Comparison of ENCODE assay signal across 25 mouse cellular contexts in genomic region chr11:107738418-107739099, GRCm38 (mm10). TPM values are rescaled to one million over a fixed set of nuclear protein-coding genes. Genes with fewer than 3 reads are reported as not detected.
DNase-seq lines count a peak whose midpoint lies in the region; ATAC-seq and TF ChIP-seq lines count a peak whose summit lies in the region.
"Had no signal": no experiment of that assay in that cellular context is flagged by ENCODE, and none has a peak within 500 bp of the region (broad histone marks: within the 10 kb centered on the region; RNA-seq: fewer than 3 reads in every experiment).

No protein-coding gene starts in this region.

- no peak for DNase-seq in midbrain, postnatal 0 days (ENCODE audit: low spot score)
- DNase-seq in midbrain, embryonic 10.5 days (ENCODE audit: low spot score): no peak
- no peak for DNase-seq in Patski (ENCODE audit: low read depth, low spot score)
- peak; percentile 3 for DNase-seq in naive thymus-derived CD4-positive, alpha-beta T cell, adult 2 months (ENCODE audit: low read depth)
- DNase-seq: cerebellum, adult 8-10 months; gastrocnemius, postnatal 36 days; heart, postnatal 36 days; kidney, adult 2 months; liver, postnatal 0 days; lung, postnatal 10 days; right cerebral cortex, postnatal 14 days; spleen, adult 18-20 months had no signal

- H3K4me2 ChIP-seq in hindbrain, embryonic 16.5 days (ENCODE audit: low read length): no peak overlapping the region
- H3K4me2 ChIP-seq in hindbrain, embryonic 12.5 days (replicated peaks): no peak overlapping the region
- H3K4me2 ChIP-seq in midbrain, postnatal 0 days (ENCODE audit: low read depth, low read length, poor library complexity, severe bottlenecking): no peak overlapping the region
- no peak overlapping the region for H3K4me2 ChIP-seq in heart, embryonic 11.5 days
- H3K4me2 ChIP-seq: forebrain, embryonic 15.5 days; heart, embryonic 15.5 days; limb, embryonic 12.5 days; liver, embryonic 11.5 days; midbrain, embryonic 12.5 days had no signal

- in situ Hi-C loops in Patski (cut with MboI; ENCODE audit: low pct_unique_long_range_greater_than_20kb): no loop called here

- CTCF ChIA-PET in Patski (lab: Charles Lee): interaction anchor here (1.3 to 1.4 kb wide), 2 partner anchors 24 to 28 kb away, joined by 3 to 5 read pairs; no protein-coding TSS in a partner anchor

- H3K4me1 ChIP-seq in hindbrain, embryonic 16.5 days (ENCODE audit: control insufficient read depth, insufficient read depth, low read depth, low read length): peaks cover 4% of the 10 kb centered on the region; the same call in 1 of the 2 replicates
- H3K4me1 ChIP-seq in hindbrain, embryonic 12.5 days: peaks cover 22% of the 10 kb centered on the region
- H3K4me1 ChIP-seq in midbrain, postnatal 0 days (ENCODE audit: insufficient read depth, low read length): no peaks in the 10 kb centered on the region
- H3K4me1 ChIP-seq in midbrain, embryonic 10.5 days: peaks cover 29% of the 10 kb centered on the region
- H3K4me1 ChIP-seq in heart, embryonic 11.5 days (ENCODE audit: control insufficient read depth, insufficient read depth, low read length): no peaks in the 10 kb centered on the region
- H3K4me1 ChIP-seq: heart, embryonic 15.5 days had no signal

- POLR2A ChIA-PET in Patski (lab: Charles Lee): interaction anchor here (1.2 kb wide), 1 partner anchor 8 kb away, joined by 4 read pairs; no protein-coding TSS in a partner anchor

- no peak for TF ChIP-seq CTCF in midbrain, postnatal 0 days (IDR thresholded peaks at IDR 0.05)
- TF ChIP-seq CTCF in Patski (IDR thresholded peaks at IDR 0.05): no peak

- WGBS in hindbrain, embryonic 16.5 days: 84% methylated on average over 20 of the region's 20 CpGs
- 80% methylated on average over 20 of the region's 20 CpGs for WGBS in hindbrain, embryonic 12.5 days
- 77% methylated on average over 20 of the region's 20 CpGs for WGBS in midbrain, postnatal 0 days
- 87% methylated on average over 20 of the region's 20 CpGs for WGBS in midbrain, embryonic 10.5 days
- 82% methylated on average over 20 of the region's 20 CpGs for WGBS in heart, embryonic 11.5 days (ENCODE audit: insufficient replicate concordance)

- no peak overlapping the region for H3K4me3 ChIP-seq in hindbrain, embryonic 16.5 days (ENCODE audit: low read length)
- H3K4me3 ChIP-seq in hindbrain, embryonic 12.5 days: no peak overlapping the region
- H3K4me3 ChIP-seq in midbrain, postnatal 0 days (ENCODE audit: low read depth, low read length): no peak overlapping the region
- H3K4me3 ChIP-seq in midbrain, embryonic 10.5 days: no peak overlapping the region
- H3K4me3 ChIP-seq in heart, embryonic 11.5 days (ENCODE audit: low read depth, low read length): no peak overlapping the region
- H3K4me3 ChIP-seq: forebrain, embryonic 15.5 days; heart, embryonic 15.5 days; limb, embryonic 12.5 days; midbrain, embryonic 12.5 days had no signal

- H3K9me3 ChIP-seq in hindbrain, embryonic 16.5 days (ENCODE audit: control insufficient read depth, low read length): no peaks in the 10 kb centered on the region
- no peaks in the 10 kb centered on the region for H3K9me3 ChIP-seq in hindbrain, embryonic 12.5 days (replicated peaks)
- H3K9me3 ChIP-seq in midbrain, postnatal 0 days (ENCODE audit: low read length): no peaks in the 10 kb centered on the region
- H3K9me3 ChIP-seq in midbrain, embryonic 10.5 days (replicated peaks): no peaks in the 10 kb centered on the region
- H3K9me3 ChIP-seq in heart, embryonic 11.5 days (replicated peaks; ENCODE audit: control insufficient read depth, low read length): no peaks in the 10 kb centered on the region
- H3K9me3 ChIP-seq: forebrain, embryonic 15.5 days; G1E; heart, embryonic 15.5 days; limb, embryonic 12.5 days; midbrain, embryonic 12.5 days had no signal

- peak; percentile 21 for ATAC-seq in hindbrain, embryonic 16.5 days
- no peak for ATAC-seq in hindbrain, embryonic 12.5 days (ENCODE audit: low FRiP score)
- 0 out of 2 replicates have a peak, but pooled peaks have one; percentile 2 for ATAC-seq in midbrain, postnatal 0 days (ENCODE audit: low FRiP score)
- peak; percentile 29 for ATAC-seq in Patski
- ATAC-seq in heart, embryonic 11.5 days (replicated peaks; ENCODE audit: insufficient number of reproducible peaks, low FRiP score, low TSS enrichment): no peak
- ATAC-seq: forebrain, embryonic 15.5 days; inflammation-experienced regulatory T-cells, adult 6 months; liver, postnatal 0 days had no signal

- peaks cover 34% of the 10 kb centered on the region for H3K36me3 ChIP-seq in hindbrain, embryonic 16.5 days (ENCODE audit: control insufficient read depth, insufficient read depth, low read length)
- H3K36me3 ChIP-seq in hindbrain, embryonic 12.5 days: peaks cover 65% of the 10 kb centered on the region
- H3K36me3 ChIP-seq in midbrain, postnatal 0 days (ENCODE audit: insufficient read depth, low read length): peaks cover 42% of the 10 kb centered on the region
- H3K36me3 ChIP-seq in midbrain, embryonic 10.5 days: peaks cover 89% of the 10 kb centered on the region
- H3K36me3 ChIP-seq in heart, embryonic 11.5 days (ENCODE audit: control insufficient read depth, insufficient read depth, low read length): no peaks in the 10 kb centered on the region
- H3K36me3 ChIP-seq: G1E; heart, embryonic 15.5 days had no signal

- H3K27ac ChIP-seq in hindbrain, embryonic 16.5 days (ENCODE audit: low read depth, low read length): no peak overlapping the region; the same call in 1 of the 2 replicates
- H3K27ac ChIP-seq in hindbrain, embryonic 12.5 days: no peak overlapping the region
- H3K27ac ChIP-seq in midbrain, postnatal 0 days (ENCODE audit: low read depth, low read length): 0 out of 2 replicates have a peak overlapping the region, but pooled peaks have one; percentile 28
- H3K27ac ChIP-seq in midbrain, embryonic 10.5 days (replicated peaks): no peak overlapping the region
- H3K27ac ChIP-seq in heart, embryonic 11.5 days (ENCODE audit: low read depth, low read length): no peak overlapping the region
- H3K27ac ChIP-seq: forebrain, embryonic 15.5 days; heart, embryonic 15.5 days; limb, embryonic 12.5 days; midbrain, embryonic 12.5 days had no signal

- H3K27me3 ChIP-seq in hindbrain, embryonic 16.5 days (replicated peaks; ENCODE audit: control insufficient read depth, insufficient read depth, low read length): no peaks in the 10 kb centered on the region
- H3K27me3 ChIP-seq in hindbrain, embryonic 12.5 days: no peaks in the 10 kb centered on the region
- H3K27me3 ChIP-seq in midbrain, postnatal 0 days (ENCODE audit: insufficient read depth, low read length): no peaks in the 10 kb centered on the region
- no peaks in the 10 kb centered on the region for H3K27me3 ChIP-seq in midbrain, embryonic 10.5 days (ENCODE audit: low read depth, poor library complexity, severe bottlenecking)
- H3K27me3 ChIP-seq in Patski: no peaks in the 10 kb centered on the region
- no peaks in the 10 kb centered on the region for H3K27me3 ChIP-seq in heart, embryonic 11.5 days (ENCODE audit: control insufficient read depth, insufficient read depth, low read length)
- H3K27me3 ChIP-seq: forebrain, embryonic 15.5 days; heart, embryonic 15.5 days; limb, embryonic 12.5 days; midbrain, embryonic 12.5 days had no signal

- no peak overlapping the region for H3K9ac ChIP-seq in hindbrain, embryonic 16.5 days (ENCODE audit: low read depth, low read length)
- H3K9ac ChIP-seq in hindbrain, embryonic 12.5 days: no peak overlapping the region
- no peak overlapping the region for H3K9ac ChIP-seq in midbrain, postnatal 0 days (replicated peaks; ENCODE audit: low read length, poor library complexity, severe bottlenecking)
- H3K9ac ChIP-seq in heart, embryonic 11.5 days (ENCODE audit: low read depth, low read length): no peak overlapping the region
- H3K9ac ChIP-seq: forebrain, embryonic 15.5 days; heart, embryonic 15.5 days; limb, embryonic 12.5 days; liver, postnatal 0 days; midbrain, embryonic 12.5 days had no signal

RNA-seq across cellular contexts. Expression of gene Cacng1, which starts 22.2 kb away (rescaled TPM):
- polyA plus RNA-seq in hindbrain, embryonic 16.5 days (2015; fragmentation: Nextera tagmentation; extraction: Ambion mirVana): 0.29 and 2.4 TPM in 2 replicates
- 0.50 and 1.9 TPM in 2 replicates for polyA plus RNA-seq in hindbrain, embryonic 12.5 days (2016; fragmentation: Nextera tagmentation; extraction: Ambion mirVana)
- 0.94 and 1.8 TPM in 2 replicates for total RNA-seq in midbrain, postnatal 0 days (2014; rRNA removed)
- polyA plus RNA-seq in midbrain, postnatal 0 days (2015; fragmentation: Nextera tagmentation; extraction: Ambion mirVana): 1.1 and 1.2 TPM in 2 replicates
- 0.31 TPM in 1 of 2 replicates, not detected in the other for polyA plus RNA-seq in midbrain, embryonic 10.5 days (2016; fragmentation: Nextera tagmentation; extraction: Ambion mirVana)
- 0.05 TPM for polyA plus RNA-seq in Patski (2021)
- polyA plus RNA-seq in heart, embryonic 11.5 days (2014; fragmentation: Nextera tagmentation; extraction: Ambion mirVana): not detected in 2 replicates
- total RNA-seq: G1E; heart, postnatal 36 days; layer of hippocampus, postnatal 25 days; monocyte, adult 5-6 weeks had no signal
- polyA plus RNA-seq: inflammation-experienced regulatory T-cells, adult 6 months; liver, embryonic 11.5 days had no signal

RNA-seq across cellular contexts. Expression of gene Cacng4, which starts 55.8 kb away (rescaled TPM):
- polyA plus RNA-seq in hindbrain, embryonic 16.5 days (2015; fragmentation: Nextera tagmentation; extraction: Ambion mirVana): 46.0 and 48.2 TPM in 2 replicates
- polyA plus RNA-seq in hindbrain, embryonic 12.5 days (2016; fragmentation: Nextera tagmentation; extraction: Ambion mirVana): 35.8 and 37.4 TPM in 2 replicates
- total RNA-seq in midbrain, postnatal 0 days (2014; rRNA removed): 112 TPM in 2 replicates
- 58.4 and 61.7 TPM in 2 replicates for polyA plus RNA-seq in midbrain, postnatal 0 days (2015; fragmentation: Nextera tagmentation; extraction: Ambion mirVana)
- 8.9 and 14.3 TPM in 2 replicates for polyA plus RNA-seq in midbrain, embryonic 10.5 days (2016; fragmentation: Nextera tagmentation; extraction: Ambion mirVana)
- 8.3 TPM for polyA plus RNA-seq in Patski (2021)
- 0.84 and 0.99 TPM in 2 replicates for polyA plus RNA-seq in heart, embryonic 11.5 days (2014; fragmentation: Nextera tagmentation; extraction: Ambion mirVana)
- total RNA-seq: heart, adult 8-10 months; monocyte, adult 5-6 weeks had no signal
- polyA plus RNA-seq: G1E; inflammation-experienced regulatory T-cells, adult 6 months; liver, postnatal 0 days had no signal

Comparison
In these comparisons a context has a peak if more than half of its experiments do, and no peak if none do; other contexts are left out.
1. ATAC-seq: peak in hindbrain, embryonic 16.5 days (single experiment), midbrain, postnatal 0 days (single experiment) and Patski (single experiment); none in hindbrain, embryonic 12.5 days (single experiment) and heart, embryonic 11.5 days (single experiment).